Mouse (Mus musculus) colon, adult 2 months (tissue): ENCODE measurements around the gene Olfr299. TPM values are rescaled to one million over a fixed set of nuclear protein-coding genes. Genes with fewer than 3 reads are reported as not detected.

ENCODE experiments used
- polyA plus RNA-seq: library from polyadenylated mRNA; depleted of rRNA; stranded (reverse); fragments of >200 nt; gene quantifications from 2 replicates; pipeline ENCODE4 v1.2.3, GENCODE M21; 2012; rRNA removed

The Olfr299 gene
- polyA plus RNA-seq, result not detected in 2 replicates

DNA sequence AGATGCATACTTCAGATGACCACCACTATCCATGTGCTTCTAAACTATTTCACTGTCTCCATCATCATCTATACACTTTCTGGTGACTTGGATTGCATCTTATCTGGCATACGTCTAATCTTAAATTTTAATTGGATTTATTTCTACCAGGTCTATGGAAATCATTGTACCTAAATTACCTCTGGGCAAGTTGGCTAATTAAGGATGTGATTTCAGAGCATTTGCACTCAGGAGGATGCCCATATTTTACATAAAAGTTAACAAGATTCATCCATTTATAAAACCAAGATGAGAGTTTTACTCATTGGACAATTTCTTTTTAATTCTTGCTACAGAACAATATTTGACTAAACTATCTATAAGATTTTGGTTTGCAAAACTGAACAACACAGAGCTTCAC is at the start of gene Olfr299:
Olfr299 (plus strand) TSS at position 301 of the 400 bp plus-strand sequence.

DNA sequence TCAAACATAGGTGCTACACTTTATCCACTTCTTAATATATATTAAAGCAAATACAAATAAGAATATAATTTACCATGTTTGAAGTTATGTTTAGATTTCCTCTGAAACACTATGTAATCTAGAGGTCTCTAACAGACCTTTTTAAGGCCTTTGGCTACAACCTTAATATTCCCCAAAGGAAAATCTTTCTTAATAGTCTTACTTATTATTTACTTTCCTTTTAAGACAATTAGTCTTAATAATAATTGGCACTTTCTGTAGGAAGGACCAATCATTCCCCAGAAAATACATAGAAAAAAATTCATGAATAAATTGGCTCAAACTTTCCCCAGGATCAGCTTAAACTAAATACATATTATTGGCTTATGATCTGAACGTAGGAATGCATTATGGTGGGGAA is 32.7 kb downstream of the Olfr299 start, which contains the start of gene Olfr298:
Olfr298 (minus strand) TSS at position 101 of the 400 bp plus-strand sequence.

Other genes with a start within 250 kb of the Olfr299 start
- not detected in 2 replicates for gene Vmn2r76, start 213.6 kb upstream of the Olfr299 start, polyA plus RNA-seq
- gene Olfr310, start 182.7 kb upstream of the Olfr299 start, polyA plus RNA-seq, result not detected in 2 replicates
- gene Olfr309, start 146.2 kb upstream of the Olfr299 start, polyA plus RNA-seq, result not detected in 2 replicates
- not detected in 2 replicates for gene Olfr308, start 134.3 kb upstream of the Olfr299 start, polyA plus RNA-seq
- not detected in 2 replicates for gene Olfr307, start 122.3 kb upstream of the Olfr299 start, polyA plus RNA-seq
- not detected in 2 replicates for gene Olfr305, start 93.0 kb upstream of the Olfr299 start, polyA plus RNA-seq
- not detected in 2 replicates for gene Olfr304, start 73.3 kb upstream of the Olfr299 start, polyA plus RNA-seq
- gene Olfr303, start 62.1 kb upstream of the Olfr299 start, polyA plus RNA-seq, result not detected in 2 replicates
- gene Olfr301, start 56.1 kb upstream of the Olfr299 start, polyA plus RNA-seq, result not detected in 2 replicates
- not detected in 2 replicates for gene Olfr298, start 32.6 kb downstream of the Olfr299 start, polyA plus RNA-seq
- not detected in 2 replicates for gene Olfr297, start 60.0 kb downstream of the Olfr299 start, polyA plus RNA-seq
- not detected in 2 replicates for gene Olfr295, start 123.9 kb downstream of the Olfr299 start, polyA plus RNA-seq
- not detected in 2 replicates for gene Olfr294, start 156.7 kb downstream of the Olfr299 start, polyA plus RNA-seq
- gene Olfr293, start 189.1 kb downstream of the Olfr299 start, polyA plus RNA-seq, result not detected in 2 replicates
- gene Olfr292, start 228.4 kb downstream of the Olfr299 start, polyA plus RNA-seq, result not detected in 2 replicates